Mouse (Mus musculus) ES-E14 (cell line): ENCODE measurements at regions not wholly inside any gene's neighbourhood (a gene's known extent, or its start where the extent isn't known, plus 50 kb on each side); places are given as distances from the start of the nearest gene placed in this dataset.

Experiments
- DNase-seq: peaks from one replicate; pipeline ENCODE4 v3.0.0-alpha.2; 2013; ENCODE audit warnings: low read depth, low spot score
- H3K27ac ChIP-seq: 2 replicates; pipeline ENCODE4 v1.5.1; 2012; ENCODE audit warnings: low read depth, mild to moderate bottlenecking, low read length, moderate library complexity, mixed read lengths; ENCODE audit not compliant: poor library complexity, insufficient read depth, severe bottlenecking
- H3K36me3 ChIP-seq: 2 replicates; pipeline ENCODE4 v1.6.1; 2012; ENCODE audit warnings: mild to moderate bottlenecking, low read length, moderate library complexity, mixed read lengths; ENCODE audit not compliant: control insufficient read depth, poor library complexity, insufficient read depth, severe bottlenecking
- H3K4me1 ChIP-seq, 2 experiments: fragments of 150-350 bp in 1 of 2; sonication (generic) in 1 of 2; 2 replicates each; pipeline ENCODE4 v1.6.1; 2012; ENCODE audit warnings: low read length in 2 of 2, mild to moderate bottlenecking in 1 of 2, mixed read lengths in 1 of 2; ENCODE audit not compliant: control insufficient read depth in 2 of 2, insufficient read depth in 2 of 2, poor library complexity in 1 of 2
- H3K4me3 ChIP-seq, 2 experiments: fragments of 150-350 bp in 1 of 2; sonication (generic) in 1 of 2; 2 replicates each; pipeline ENCODE4 v1.5.1; 2012; ENCODE audit warnings: low read length in 2 of 2, low read depth in 1 of 2, mild to moderate bottlenecking in 1 of 2, mixed read lengths in 1 of 2; ENCODE audit not compliant: insufficient read depth in 1 of 2, poor library complexity in 1 of 2, severe bottlenecking in 1 of 2
- H3K9ac ChIP-seq: 2 replicates; pipeline ENCODE4 v1.6.1; 2012; ENCODE audit warnings: low read depth, mild to moderate bottlenecking, low read length, mixed read lengths; ENCODE audit not compliant: poor library complexity, insufficient read depth, severe bottlenecking
- H3K9me3 ChIP-seq: fragments of 150-350 bp; sonication (generic); 2 replicates; pipeline ENCODE4 v1.6.1; 2012; ENCODE audit warnings: low read depth, mild to moderate bottlenecking, low read length; ENCODE audit not compliant: control insufficient read depth, insufficient read depth
- CHD2 ChIP-seq: IDR thresholded peaks from 2 replicates; pipeline ENCODE4 v1.6.1; 2014; ENCODE audit warnings: mild to moderate bottlenecking, low read depth, low read length, inconsistent platforms
- HCFC1 ChIP-seq: IDR thresholded peaks from 2 replicates; pipeline ENCODE4 v1.6.1; 2012; ENCODE audit warnings: low read length, inconsistent platforms, borderline replicate concordance; ENCODE audit not compliant: insufficient read depth
- MAFK ChIP-seq: IDR thresholded peaks from 2 replicates; pipeline ENCODE4 v1.6.1; 2014; ENCODE audit warnings: mild to moderate bottlenecking, low read depth, low read length, inconsistent platforms; ENCODE audit not compliant: insufficient read depth
- ZC3H11A ChIP-seq: IDR thresholded peaks from 2 replicates; pipeline ENCODE4 v1.6.1; 2012; ENCODE audit warnings: low read depth, mild to moderate bottlenecking, inconsistent platforms, low read length, borderline replicate concordance
- ZNF384 ChIP-seq: IDR thresholded peaks from 2 replicates; pipeline ENCODE4 v1.6.1; 2012; ENCODE audit warnings: low read depth, low read length, inconsistent platforms
- in situ Hi-C, 2 experiments: fragments of 600-800 bp; cut with MboI; formaldehyde crosslinking; loops; one replicate each; pipeline ENCODE4 v1.15.1; 2025; ENCODE audit warnings: low sequenced_read_pairs in 2 of 2, inconsistent platforms in 1 of 2; ENCODE audit not compliant: unreplicated experiment in 2 of 2

DNA sequence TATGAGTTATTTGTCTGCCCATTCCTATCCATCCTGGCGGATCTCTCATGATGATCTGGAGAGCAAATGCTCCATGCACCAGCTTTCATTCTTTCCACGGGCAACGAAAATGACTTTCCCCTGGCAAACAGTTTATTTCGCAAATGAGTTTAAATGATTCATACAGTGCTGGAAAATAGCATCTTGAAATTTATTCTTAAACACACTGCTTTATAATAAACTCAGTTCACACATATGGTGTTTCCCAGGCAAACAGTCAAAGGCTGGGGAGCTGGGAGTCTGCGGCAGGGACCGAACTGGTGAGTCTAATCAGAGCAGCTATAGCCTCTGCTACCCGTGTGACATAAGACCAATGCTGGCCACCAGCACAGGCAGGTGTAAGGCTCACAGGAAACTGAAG lies 106.8 kb downstream of the Tmem200c start:
- DNase-seq = no peak
- no peak overlapping the region for H3K4me3 ChIP-seq
- in situ Hi-C loops = no loop called here
- no peaks in the 10 kb centered on the region for H3K36me3 ChIP-seq
- TF ChIP-seq CHD2 (no peak), MAFK (no peak), HCFC1 (no peak), ZC3H11A (no peak), ZNF384 (no peak)
- no peaks in the 10 kb centered on the region for H3K4me1 ChIP-seq
- H3K9ac ChIP-seq = no peak overlapping the region
- no peak overlapping the region for H3K27ac ChIP-seq
- no peaks in the 10 kb centered on the region for H3K9me3 ChIP-seq

DNA sequence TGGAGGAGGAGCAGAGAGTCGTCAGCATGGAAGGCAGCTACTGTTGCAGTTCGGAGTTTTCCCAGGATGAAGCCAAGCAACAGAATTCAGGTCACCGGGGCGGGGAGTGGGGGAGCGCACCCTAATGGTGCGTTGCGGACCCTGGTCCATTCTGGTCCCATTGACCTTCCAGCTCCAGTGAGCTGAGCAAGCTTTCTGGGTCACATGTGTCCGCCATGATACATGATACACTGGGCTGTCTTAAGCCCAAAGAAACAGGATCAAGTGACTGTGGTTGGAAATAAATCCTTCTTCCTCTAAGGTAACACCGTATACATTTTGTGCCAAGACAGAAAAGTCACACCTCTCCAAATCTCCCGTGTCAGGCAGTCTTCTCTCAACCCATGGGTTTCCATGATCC lies 107.6 kb downstream of the Tmem200c start:
- no peak for DNase-seq
- H3K9me3 ChIP-seq = no peaks in the 10 kb centered on the region
- in situ Hi-C loops = no loop called here
- H3K4me1 ChIP-seq = no peaks in the 10 kb centered on the region
- no peak for TF ChIP-seq CHD2
- no peak for TF ChIP-seq HCFC1
- no peak for TF ChIP-seq ZC3H11A
- no peak for TF ChIP-seq ZNF384
- no peak for TF ChIP-seq MAFK
- H3K9ac ChIP-seq = no peak overlapping the region
- H3K36me3 ChIP-seq = no peaks in the 10 kb centered on the region
- no peak overlapping the region for H3K27ac ChIP-seq
- no peak overlapping the region for H3K4me3 ChIP-seq

DNA sequence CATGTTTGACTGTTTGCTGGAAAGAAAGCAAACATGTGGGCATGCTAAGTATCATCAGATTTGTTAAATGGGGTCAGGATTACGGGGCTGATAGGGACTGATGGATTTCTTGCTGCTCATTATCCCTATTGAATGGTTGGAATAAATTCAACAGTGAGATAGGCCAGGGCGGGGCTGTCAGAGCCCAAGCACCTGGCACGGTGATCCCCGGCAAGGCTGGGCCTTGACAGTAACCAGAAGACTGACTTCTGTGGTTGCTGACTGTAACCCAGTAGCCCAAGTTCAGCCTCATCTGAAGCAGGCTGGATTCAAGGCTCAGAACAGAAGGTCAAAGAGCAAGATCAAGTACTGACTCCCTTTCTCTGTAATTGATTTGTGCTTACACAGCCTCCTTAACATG lies 109.6 kb downstream of the Tmem200c start:
- no peaks in the 10 kb centered on the region for H3K36me3 ChIP-seq
- no peak overlapping the region for H3K9ac ChIP-seq
- H3K4me1 ChIP-seq = no peaks in the 10 kb centered on the region
- no peak for DNase-seq
- in situ Hi-C loops = no loop called here
- H3K27ac ChIP-seq = no peak overlapping the region
- H3K4me3 ChIP-seq = no peak overlapping the region
- H3K9me3 ChIP-seq = no peaks in the 10 kb centered on the region
- TF ChIP-seq MAFK = no peak
- no peak for TF ChIP-seq HCFC1
- TF ChIP-seq CHD2 = no peak
- TF ChIP-seq ZC3H11A = no peak
- TF ChIP-seq ZNF384 = no peak

DNA sequence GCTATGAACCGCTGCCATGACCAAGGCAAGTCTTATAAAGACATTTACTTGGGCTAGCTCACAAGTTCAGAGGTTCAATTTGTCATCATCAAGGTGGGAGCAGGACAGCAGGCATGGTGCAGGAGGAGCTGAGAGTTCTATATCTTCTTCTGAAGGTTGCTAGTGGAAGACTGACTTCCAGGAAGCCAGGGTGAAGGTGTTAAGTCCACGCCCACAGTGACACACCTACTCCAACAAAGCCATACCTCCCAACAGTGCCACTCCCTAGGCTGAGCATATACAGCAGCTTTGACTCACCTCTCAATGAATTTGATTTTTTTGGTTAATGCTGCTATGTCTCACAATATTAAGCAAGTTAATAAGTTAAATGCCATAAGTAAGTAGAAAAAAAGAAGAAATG lies 119.2 kb upstream of the Epb41l3 start:
- no peak for DNase-seq
- Histone ChIP-seq H3K36me3 (no peaks in the 10 kb centered on the region), H3K9me3 (no peaks in the 10 kb centered on the region), H3K27ac (no peak overlapping the region), H3K9ac (no peak overlapping the region), H3K4me1 (no peaks in the 10 kb centered on the region), H3K4me3 (no peak overlapping the region)
- in situ Hi-C loops = no loop called here
- TF ChIP-seq HCFC1 = no peak
- TF ChIP-seq CHD2 = no peak
- TF ChIP-seq ZC3H11A = no peak
- TF ChIP-seq MAFK = no peak
- no peak for TF ChIP-seq ZNF384

DNA sequence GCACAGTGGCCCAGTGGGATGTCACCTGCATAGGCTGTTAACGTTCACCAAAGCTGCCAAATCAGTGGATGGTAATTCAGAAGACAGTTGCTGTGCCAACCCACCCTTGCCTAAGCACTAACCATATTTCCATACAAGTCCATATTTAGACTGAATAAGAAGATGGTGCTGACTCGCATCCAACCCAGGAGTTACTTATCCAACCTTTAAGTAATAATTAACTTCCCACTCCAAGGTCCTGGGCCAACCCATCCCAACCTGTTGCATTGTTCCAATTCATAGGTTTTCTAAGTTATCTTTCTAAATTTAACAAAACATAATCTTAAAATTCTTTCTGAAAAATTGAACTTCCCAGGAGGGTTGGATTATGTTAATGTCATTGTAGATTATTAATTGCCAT lies 114.3 kb upstream of the Epb41l3 start:
- H3K9ac ChIP-seq = no peak overlapping the region
- H3K9me3 ChIP-seq = no peaks in the 10 kb centered on the region
- no peak overlapping the region for H3K4me3 ChIP-seq
- TF ChIP-seq MAFK (no peak), CHD2 (no peak), ZC3H11A (no peak), ZNF384 (no peak), HCFC1 (no peak)
- DNase-seq = no peak
- H3K4me1 ChIP-seq = no peaks in the 10 kb centered on the region
- in situ Hi-C loops = no loop called here
- H3K27ac ChIP-seq = no peak overlapping the region
- H3K36me3 ChIP-seq = no peaks in the 10 kb centered on the region
